In genomic region chr6:85262865-85263515, GRCm38 (mm10) we compare ENCODE assay signal across 8 mouse cellular contexts.
A peak's percentile ranks its signal among the peaks of the same experiment; 100 is the strongest.
DNase-seq lines count a peak whose midpoint lies in the region; ATAC-seq and TF ChIP-seq lines count a peak whose summit lies in the region.

No protein-coding gene starts in this region.

- H3K36me3 ChIP-seq in kidney, embryonic 15.5 days: no peaks in the 10 kb centered on the region
- no peaks in the 10 kb centered on the region for H3K36me3 ChIP-seq in ES-Bruce4 (ENCODE audit: control insufficient read depth, insufficient read depth, low read length, poor library complexity, severe bottlenecking)

- no peak overlapping the region for H3K4me2 ChIP-seq in kidney, embryonic 15.5 days

- ATAC-seq in kidney, embryonic 15.5 days (replicated peaks; ENCODE audit: low FRiP score): no peak

- peaks cover 25% of the 10 kb centered on the region for H3K4me1 ChIP-seq in kidney, embryonic 15.5 days
- peaks cover 2% of the 10 kb centered on the region for H3K4me1 ChIP-seq in ES-Bruce4 (ENCODE audit: control insufficient read depth, insufficient read depth, low read length)

- DNase-seq in kidney, adult 11 months: peak; percentile 81
- DNase-seq in cerebellum, adult 11-12 months: peak; percentile 12
- DNase-seq in gastrocnemius, postnatal 25 days: peak; percentile 73
- DNase-seq in large intestine, adult 2 months (ENCODE audit: low read depth, low spot score): peak; percentile 4
- DNase-seq in skeletal muscle tissue, adult 2 months (ENCODE audit: low read depth, low spot score): peak; percentile 71
- no peak for DNase-seq in right cerebral cortex, postnatal 36 days (ENCODE audit: low spot score in 2 of 2)

- TF ChIP-seq CTCF in ES-Bruce4 (IDR thresholded peaks at IDR 0.05; ENCODE audit: low read depth, low read length): peak; percentile 29

- TF ChIP-seq EP300 in ES-Bruce4 (IDR thresholded peaks at IDR 0.05; ENCODE audit: insufficient read depth, low read depth, low read length): no peak

- no peak overlapping the region for H3K4me3 ChIP-seq in kidney, embryonic 15.5 days (replicated peaks)
- no peak overlapping the region for H3K4me3 ChIP-seq in ES-Bruce4 (ENCODE audit: low read depth, low read length)

- no peaks in the 10 kb centered on the region for H3K9me3 ChIP-seq in kidney, embryonic 15.5 days (replicated peaks)
- no peaks in the 10 kb centered on the region for H3K9me3 ChIP-seq in ES-Bruce4 (replicated peaks; ENCODE audit: control insufficient read depth, insufficient read depth, low read length, poor library complexity, severe bottlenecking)

- H3K9ac ChIP-seq in kidney, embryonic 15.5 days: no peak overlapping the region
- no peak overlapping the region for H3K9ac ChIP-seq in ES-Bruce4 (ENCODE audit: low read depth, poor library complexity, severe bottlenecking)

- TF ChIP-seq POLR2A in ES-Bruce4 (IDR thresholded peaks at IDR 0.05; ENCODE audit: insufficient read depth, low read length): no peak

- WGBS in kidney, embryonic 15.5 days: 95% methylated on average over 4 of the region's 4 CpGs
- WGBS in large intestine, adult 2 months: 98% methylated on average over 4 of the region's 4 CpGs

- H3K27ac ChIP-seq in kidney, embryonic 15.5 days: no peak overlapping the region
- H3K27ac ChIP-seq in ES-Bruce4 (ENCODE audit: insufficient read depth, low read length): no peak overlapping the region

- no peaks in the 10 kb centered on the region for H3K27me3 ChIP-seq in kidney, embryonic 15.5 days
- no peaks in the 10 kb centered on the region for H3K27me3 ChIP-seq in ES-Bruce4 (ENCODE audit: control insufficient read depth, insufficient read depth, low read length, poor library complexity, severe bottlenecking)

Comparison
In these comparisons a context has a peak if more than half of its experiments do, and no peak if none do; other contexts are left out.
1. DNase-seq: peak in kidney, adult 11 months (single experiment), cerebellum, adult 11-12 months (single experiment), gastrocnemius, postnatal 25 days (single experiment), large intestine, adult 2 months (single experiment) and skeletal muscle tissue, adult 2 months (single experiment); none in right cerebral cortex, postnatal 36 days (0 of 2).